Mouse (Mus musculus): Measurements from ENCODE around the gene Gm4969.

Gm4969 gene

DNA sequence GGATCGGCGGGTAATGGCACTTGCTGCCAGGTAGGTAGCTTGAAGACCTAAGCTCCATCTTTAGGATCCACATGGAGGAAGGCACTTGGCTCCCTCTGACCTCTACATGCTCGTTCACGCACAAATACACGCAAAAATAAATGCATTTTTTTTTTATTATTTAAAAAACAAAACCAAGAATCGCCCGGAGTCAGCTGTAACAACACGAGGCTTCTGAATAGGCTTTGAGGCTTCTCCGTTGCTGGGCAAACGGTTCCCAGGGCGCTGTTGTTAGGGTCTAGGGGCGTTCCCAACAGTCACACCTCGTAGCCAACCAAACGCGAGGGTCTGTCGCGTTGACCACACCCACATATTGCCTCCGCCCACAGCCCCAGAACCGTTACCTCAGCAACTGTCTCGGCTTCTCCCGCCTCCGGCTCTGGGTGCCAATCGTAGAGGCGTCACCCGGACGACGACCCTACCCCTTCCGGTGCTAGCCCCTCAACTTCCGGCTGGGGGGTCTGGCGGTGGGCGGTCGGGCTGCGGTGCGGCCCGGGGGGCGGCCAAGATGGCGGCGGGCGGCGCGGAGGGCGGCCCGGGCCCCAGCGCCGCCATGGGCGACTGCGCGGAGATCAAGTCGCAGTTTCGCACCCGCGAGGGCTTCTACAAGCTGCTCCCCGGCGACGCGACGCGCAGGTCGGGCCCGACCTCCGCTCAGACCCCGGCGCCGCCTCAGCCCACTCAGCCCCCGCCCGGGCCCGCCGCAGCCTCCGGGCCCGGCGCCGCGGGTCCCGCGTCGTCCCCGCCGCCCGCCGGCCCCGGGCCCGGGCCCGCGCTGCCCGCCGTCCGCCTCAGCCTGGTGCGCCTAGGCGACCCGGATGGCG lies 42.2 kb downstream of the Gm4969 start, which contains the start of gene Dmwd:
TSS of gene Dmwd (plus strand) at position 505 of the 863 bp plus-strand sequence.
- POLR2A ChIA-PET: interaction anchor here in 3 of 4 experiments (0.5 to 11.3 kb wide), 14 partner anchors 8 to 126 kb away, joined by 3 to 172 read pairs (median 4); partner anchors contain the start of genes Six5 (in 3 of the 3), Dmpk (in 1 of the 3) and Rsph6a (in 1 of the 3)
- CTCF ChIA-PET: interaction anchor here in 3 of 4 experiments (0.5 to 18.8 kb wide), 18 partner anchors 9 to 323 kb away, joined by 3 to 356 read pairs (median 4); partner anchors contain the start of genes Six5 (in 3 of the 3), Dmpk (in 1 of the 3), Gm4969 (in 1 of the 3) and Rsph6a (in 1 of the 3)

DNA sequence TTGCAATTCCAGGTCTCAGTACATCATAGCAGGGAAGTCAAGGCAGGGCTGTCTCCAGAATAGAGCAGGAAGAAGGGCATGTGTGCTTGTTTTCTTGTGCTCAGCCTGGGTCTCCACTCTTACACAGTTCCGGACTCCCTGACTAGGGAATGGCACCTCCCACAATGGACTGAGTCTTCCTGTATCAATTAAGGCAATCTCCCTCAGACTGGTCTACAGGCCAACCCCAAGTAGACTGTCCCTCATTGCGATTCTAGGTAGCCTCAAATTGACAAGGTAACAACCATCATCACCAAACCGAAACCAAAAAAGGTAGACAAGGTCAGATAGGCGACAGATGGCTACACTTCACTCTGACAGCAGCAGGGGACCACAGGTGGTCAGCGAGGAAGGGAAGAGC lies 42.9 kb downstream of the Gm4969 start:
- POLR2A ChIA-PET: interaction anchor here in 3 of 4 experiments (0.5 to 11.3 kb wide), 12 partner anchors 9 to 125 kb away, joined by 3 to 172 read pairs (median 4); partner anchors contain the start of genes Six5 (in 3 of the 3), Dmpk (in 1 of the 3) and Rsph6a (in 1 of the 3)
- CTCF ChIA-PET: interaction anchor here (0.5 to 18.8 kb wide), 18 partner anchors 8 to 324 kb away, joined by 3 to 356 read pairs (median 4); partner anchors contain the start of genes Six5 (in 3 of the 4), Dmpk (in 1 of the 4), Gm4969 (in 1 of the 4) and Rsph6a (in 1 of the 4)

DNA sequence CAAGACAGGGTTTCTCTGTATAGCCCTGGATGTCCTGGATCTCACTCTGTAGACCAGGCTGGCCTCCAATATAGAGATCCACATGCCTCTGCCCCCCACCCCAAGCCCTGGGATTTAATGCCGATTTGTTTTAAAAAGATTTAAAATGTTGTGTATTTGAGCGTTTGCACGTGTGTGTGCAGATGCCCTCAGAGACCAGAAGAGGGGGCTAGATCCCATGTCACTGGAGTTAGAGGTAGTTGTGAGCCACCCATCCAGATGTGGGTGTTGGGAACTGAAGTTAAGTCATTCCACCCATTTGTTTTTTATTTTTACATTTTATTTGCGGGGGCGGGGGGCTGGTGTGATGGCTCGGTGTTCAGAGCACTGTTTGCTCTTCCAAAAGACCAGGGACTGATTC lies 43.7 kb downstream of the Gm4969 start:
- ChIA-PET CTCF (interaction anchor here (0.6 to 18.8 kb wide), 11 partner anchors 14 to 221 kb away, joined by 3 to 356 read pairs (median 5); partner anchors contain the start of genes Rsph6a (in 2 of the 4), Dmpk (in 1 of the 4), Eml2 (in 1 of the 4) and Fbxo46 (in 1 of the 4)), POLR2A (interaction anchor here in 2 of 4 experiments (1.2 to 11.3 kb wide), 5 partner anchors 9 to 19 kb away, joined by 4 to 172 read pairs (median 14); partner anchors contain the start of genes Six5 (in 2 of the 2) and Dmpk (in 1 of the 2))

GRCm38 (mm10) chr7:19073504-19073903 lies 44.7 kb downstream of the Gm4969 start:
- POLR2A ChIA-PET: interaction anchor here in 3 of 4 experiments (0.6 to 11.3 kb wide), 17 partner anchors 9 to 253 kb away, joined by 3 to 172 read pairs (median 4); partner anchors contain the start of genes Six5 (in 3 of the 3), Dmpk (in 1 of the 3) and Rsph6a (in 1 of the 3)
- CTCF ChIA-PET: interaction anchor here (0.5 to 18.8 kb wide), 51 partner anchors 8 to 384 kb away, joined by 3 to 356 read pairs (median 4); partner anchors contain the start of genes Dmpk (in 3 of the 4), Rsph6a (in 3 of the 4), Eml2 (in 1 of the 4) and Fbxo46 (in 1 of the 4)

DNA sequence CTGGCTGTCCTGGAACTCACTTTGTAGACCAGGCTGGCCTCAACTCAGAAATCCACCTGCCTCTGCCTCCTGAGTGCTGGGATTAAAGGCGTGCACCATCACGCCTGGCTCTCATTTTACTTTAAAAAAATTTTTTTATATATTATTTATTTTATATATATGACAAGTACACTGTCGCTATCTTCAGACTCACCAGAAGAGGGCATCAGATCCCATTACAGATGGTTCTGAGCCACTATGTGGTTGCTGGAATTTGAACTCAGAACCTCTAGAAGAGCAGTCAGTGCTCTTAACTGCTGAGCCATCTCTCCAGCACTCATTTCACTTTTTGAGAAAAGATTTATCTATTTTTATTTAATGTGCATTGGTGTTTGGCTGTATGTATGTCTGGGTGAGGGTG lies 47.1 kb downstream of the Gm4969 start:
- POLR2A ChIA-PET: interaction anchor here in 2 of 4 experiments (1.6 to 11.3 kb wide), 3 partner anchors 18 to 22 kb away, joined by 3 to 172 read pairs (median 6); partner anchors contain the start of genes Dmpk (in 1 of the 2) and Six5 (in 1 of the 2)
- CTCF ChIA-PET: interaction anchor here in 2 of 4 experiments (1.0 to 18.8 kb wide), 5 partner anchors 9 to 51 kb away, joined by 3 to 356 read pairs (median 3); partner anchors contain the start of genes Dmpk (in 1 of the 2), Rsph6a (in 1 of the 2) and Six5 (in 1 of the 2)

- ChIA-PET POLR2A (interaction anchor here in 3 of 4 experiments (0.6 to 1.6 kb wide), 5 partner anchors 10 to 1892 kb away, joined by 3 to 8 read pairs (median 5); no protein-coding TSS in a partner anchor), CTCF (interaction anchor here (0.6 to 18.8 kb wide), 14 partner anchors 9 to 179 kb away, joined by 3 to 356 read pairs (median 4); partner anchors contain the start of genes Six5 (in 2 of the 4), Dmpk (in 1 of the 4), Eml2 (in 1 of the 4) and Rsph6a (in 1 of the 4))
Observed at GRCm38 (mm10) chr7:19069500-19069899, 48.7 kb downstream of the Gm4969 start.

DNA sequence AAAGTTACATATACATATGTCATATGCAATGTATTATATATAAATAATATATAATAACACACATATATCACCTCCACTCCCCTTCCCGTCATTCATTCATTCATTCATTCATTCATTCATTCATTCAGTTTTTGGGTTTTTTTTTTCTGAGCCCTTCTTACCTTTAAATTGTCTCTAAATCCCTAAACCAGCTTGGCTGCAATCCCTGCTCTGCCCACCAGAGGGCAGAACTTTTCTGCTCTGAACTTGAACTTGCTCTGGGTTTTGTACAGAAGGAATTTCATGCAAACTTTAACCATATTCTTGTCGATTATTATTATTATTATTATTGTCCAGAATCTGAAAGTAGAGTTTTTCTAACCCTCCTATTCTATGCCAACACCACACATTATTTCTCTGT lies 49.5 kb downstream of the Gm4969 start:
- POLR2A ChIA-PET: interaction anchor here in 3 of 4 experiments (0.6 to 1.5 kb wide), 7 partner anchors 9 to 553 kb away, joined by 3 to 10 read pairs (median 3); no protein-coding TSS in a partner anchor

GRCm38 (mm10) chr7:19067935-19068334 lies 50.2 kb downstream of the Gm4969 start:
- POLR2A ChIA-PET: interaction anchor here in 3 of 4 experiments (1.0 to 1.5 kb wide), 3 partner anchors 10 to 13 kb away, joined by 5 to 12 read pairs (median 10); no protein-coding TSS in a partner anchor

More for the DNA sequence above, 49.5 kb downstream of the Gm4969 start:
- CTCF ChIA-PET: interaction anchor here (0.5 to 18.8 kb wide), 45 partner anchors 9 to 1869 kb away, joined by 3 to 356 read pairs (median 4); partner anchors contain the start of genes Rsph6a (in 3 of the 4), Six5 (in 2 of the 4), Dmpk (in 1 of the 4) and Eml2 (in 1 of the 4)

GRCm38 (mm10) chr7:19067063-19067462 lies 51.1 kb downstream of the Gm4969 start:
- ChIA-PET CTCF (interaction anchor here (0.5 to 18.8 kb wide), 14 partner anchors 9 to 60 kb away, joined by 3 to 356 read pairs (median 4); partner anchors contain the start of genes Dmwd (in 2 of the 4), Rsph6a (in 2 of the 4), Dmpk (in 1 of the 4) and Six5 (in 1 of the 4)), POLR2A (interaction anchor here in 3 of 4 experiments (0.6 to 4.2 kb wide), 10 partner anchors 9 to 62 kb away, joined by 3 to 21 read pairs (median 8); partner anchors contain the start of genes Dmwd (in 1 of the 3), Gm4969 (in 1 of the 3), Rsph6a (in 1 of the 3) and Six5 (in 1 of the 3))

More at GRCm38 (mm10) chr7:19067935-19068334, 50.2 kb downstream of the Gm4969 start:
- CTCF ChIA-PET: interaction anchor here in 3 of 4 experiments (0.7 to 18.8 kb wide), 10 partner anchors 8 to 171 kb away, joined by 4 to 356 read pairs (median 6); partner anchors contain the start of genes Six5 (in 2 of the 3), Dmpk (in 1 of the 3), Dmwd (in 1 of the 3) and Rsph6a (in 1 of the 3)

GRCm38 (mm10) chr7:19065896-19066295 lies 52.3 kb downstream of the Gm4969 start:
- POLR2A ChIA-PET: interaction anchor here in 2 of 4 experiments (1.0 to 4.2 kb wide), 7 partner anchors 10 to 28 kb away, joined by 3 to 21 read pairs (median 8); partner anchors contain the start of genes Dmwd (in 1 of the 2), Rsph6a (in 1 of the 2) and Six5 (in 1 of the 2)
- CTCF ChIA-PET: interaction anchor here (0.7 to 18.8 kb wide), 8 partner anchors 7 to 61 kb away, joined by 3 to 356 read pairs (median 4); partner anchors contain the start of genes Dmpk (in 1 of the 4), Rsph6a (in 1 of the 4) and Six5 (in 1 of the 4)

DNA sequence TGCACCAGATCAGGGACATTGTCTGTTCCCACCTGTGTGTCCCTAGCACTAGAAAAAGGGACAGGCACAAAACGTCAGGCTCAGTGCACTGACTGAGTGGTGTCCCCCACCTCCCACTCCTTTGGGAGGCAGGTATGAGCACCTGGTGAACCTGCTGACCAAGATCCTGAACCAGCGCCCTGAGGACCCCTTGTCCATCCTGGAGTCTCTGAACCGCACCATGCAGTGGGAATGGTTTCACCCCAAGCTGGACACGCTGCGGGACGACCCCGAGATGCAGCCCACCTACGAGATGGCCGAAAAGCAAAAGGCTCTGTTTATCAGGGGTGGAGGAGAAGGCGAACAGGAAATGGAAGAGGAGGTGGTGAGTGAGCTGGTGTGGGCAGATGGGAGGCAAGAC lies 60.8 kb downstream of the Gm4969 start:
- POLR2A ChIA-PET: interaction anchor here in 3 of 4 experiments (0.6 to 2.1 kb wide), 4 partner anchors 8 to 74 kb away, joined by 3 to 5 read pairs (median 3); no protein-coding TSS in a partner anchor

GRCm38 (mm10) chr7:19055108-19055507 lies 63.1 kb downstream of the Gm4969 start:
- CTCF ChIA-PET: interaction anchor here (0.6 to 1.9 kb wide), 7 partner anchors 12 to 59 kb away, joined by 3 to 11 read pairs (median 4); partner anchors contain the start of gene Foxa3 (in 1 of the 4)
- POLR2A ChIA-PET: interaction anchor here in 3 of 4 experiments (0.5 to 2.8 kb wide), 7 partner anchors 9 to 85 kb away, joined by 3 to 23 read pairs (median 4); partner anchors contain the start of genes Fbxo46 (in 1 of the 3), Foxa3 (in 1 of the 3) and Six5 (in 1 of the 3)

More for the DNA sequence above, 60.8 kb downstream of the Gm4969 start:
- CTCF ChIA-PET: interaction anchor here in 3 of 4 experiments (0.8 to 1.3 kb wide), 4 partner anchors 7 to 11 kb away, joined by 3 to 4 read pairs (median 3); no protein-coding TSS in a partner anchor

GRCm38 (mm10) chr7:19054777-19055076 lies 63.4 kb downstream of the Gm4969 start:
- POLR2A ChIA-PET: interaction anchor here (0.5 to 3.6 kb wide), 21 partner anchors 9 to 161 kb away, joined by 3 to 23 read pairs (median 3); partner anchors contain the start of genes Six5 (in 3 of the 4), Fbxo46 (in 2 of the 4) and Foxa3 (in 1 of the 4)
- CTCF ChIA-PET: interaction anchor here (0.6 to 2.2 kb wide), 56 partner anchors 9 to 476 kb away, joined by 3 to 33 read pairs (median 5); partner anchors contain the start of genes Dmwd (in 1 of the 4), Foxa3 (in 1 of the 4), Gm4969 (in 1 of the 4) and Pglyrp1 (in 1 of the 4)

- ChIA-PET POLR2A (interaction anchor here (0.6 to 3.6 kb wide), 38 partner anchors 8 to 770 kb away, joined by 3 to 23 read pairs (median 4); partner anchors contain the start of genes Six5 (in 3 of the 4), Fbxo46 (in 2 of the 4), Dmpk (in 1 of the 4) and Foxa3 (in 1 of the 4)), CTCF (interaction anchor here (0.6 to 2.2 kb wide), 72 partner anchors 9 to 477 kb away, joined by 3 to 33 read pairs (median 5); partner anchors contain the start of genes Dmwd (in 1 of the 4), Foxa3 (in 1 of the 4), Gm4969 (in 1 of the 4) and Mypop (in 1 of the 4))
Observed at GRCm38 (mm10) chr7:19054047-19054776, 64.0 kb downstream of the Gm4969 start, which contains the start of gene Rsph6a. Gene Rsph6a (plus strand): TSS chr7:19054690.

- CTCF ChIA-PET: interaction anchor here (1.0 to 2.2 kb wide), 15 partner anchors 12 to 146 kb away, joined by 3 to 33 read pairs (median 5); no protein-coding TSS in a partner anchor
Observed at GRCm38 (mm10) chr7:19053136-19053532, 65.0 kb downstream of the Gm4969 start.

More at GRCm38 (mm10) chr7:19053136-19053532, 65.0 kb downstream of the Gm4969 start:
- POLR2A ChIA-PET: interaction anchor here in 3 of 4 experiments (1.0 to 3.6 kb wide), 16 partner anchors 9 to 176 kb away, joined by 3 to 23 read pairs (median 4); partner anchors contain the start of gene Six5 (in 2 of the 3)

Data from embryonic stem cell, embryonic (primary cell).